ENCODE assay signal across 9 mouse cellular contexts in the genomic region with DNA sequence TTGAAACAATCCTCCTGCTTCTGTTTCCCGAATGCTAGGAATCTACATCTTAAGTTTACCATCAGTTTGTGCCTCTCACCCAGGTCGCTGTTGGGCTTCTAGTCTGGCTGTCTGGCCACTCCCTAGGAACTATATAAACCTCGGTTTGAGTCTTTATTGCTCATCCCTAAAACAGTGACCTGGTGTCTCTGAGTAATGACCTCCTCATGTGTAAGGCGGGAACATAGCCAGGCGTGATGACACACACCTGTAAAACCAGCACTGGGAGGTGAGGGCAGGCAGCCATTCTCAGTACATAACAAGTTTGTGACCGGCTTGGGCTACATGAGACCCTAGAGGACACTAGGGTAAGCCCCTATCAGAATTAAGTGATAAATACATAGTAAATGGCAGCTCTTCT. TPM values are rescaled to one million over a fixed set of nuclear protein-coding genes. Genes with fewer than 3 reads are reported as not detected.
DNase-seq lines count a peak whose midpoint lies in the region; ATAC-seq and TF ChIP-seq lines count a peak whose summit lies in the region.
"Had no signal": no experiment of that assay in that cellular context is flagged by ENCODE, and none has a peak within 500 bp of the region (broad histone marks: within the 10 kb centered on the region; RNA-seq: fewer than 3 reads in every experiment).

No protein-coding gene starts in this region.

- H3K4me3 ChIP-seq in gastrocnemius, adult 2 months = peak overlapping the region; percentile 93; the same call in 1 of the 2 replicates
- no peak overlapping the region for H3K4me3 ChIP-seq in forebrain, embryonic 12.5 days (replicated peaks)
- peak overlapping the region; percentile 86 for H3K4me3 ChIP-seq in liver, embryonic 13.5 days (replicated peaks)

- H3K9me3 ChIP-seq in forebrain, embryonic 12.5 days = no peaks in the 10 kb centered on the region
- no peaks in the 10 kb centered on the region for H3K9me3 ChIP-seq in liver, embryonic 13.5 days (replicated peaks)

- peaks cover 21% of the 10 kb centered on the region for H3K4me1 ChIP-seq in forebrain, embryonic 12.5 days
- H3K4me1 ChIP-seq in liver, embryonic 13.5 days (replicated peaks) = peaks cover 43% of the 10 kb centered on the region

- no peak for DNase-seq in gastrocnemius, adult 2 months
- no peak for DNase-seq in gastrocnemius, postnatal 36 days
- peak; percentile 58 for DNase-seq in 3T3-L1 (ENCODE audit: low read depth, low spot score)
- DNase-seq in liver, embryonic 13.5 days = no peak
- no peak for DNase-seq in right cerebral cortex, adult 18-20 months
- DNase-seq in layer of hippocampus, postnatal 36 days = no peak

- intact Hi-C loops in gastrocnemius, adult 2 months (cut with DNase I) = no loop called here
- intact Hi-C loops in gastrocnemius, postnatal 36 days (cut with DNase I) = loop anchor here (10.0 kb wide), 1 partner anchor 681 kb away; a partner anchor contains a TSS

- peaks cover 18% of the 10 kb centered on the region for H3K36me3 ChIP-seq in forebrain, embryonic 12.5 days (replicated peaks)
- H3K36me3 ChIP-seq in liver, embryonic 13.5 days = peaks cover 24% of the 10 kb centered on the region

- peak overlapping the region; percentile 74; the same call in 1 of the 2 replicates for H3K9ac ChIP-seq in forebrain, embryonic 12.5 days
- peak overlapping the region; percentile 90; the same call in 1 of the 2 replicates for H3K9ac ChIP-seq in liver, embryonic 13.5 days

- H3K4me2 ChIP-seq in forebrain, embryonic 12.5 days = peak overlapping the region; percentile 81
- peak overlapping the region; percentile 94 for H3K4me2 ChIP-seq in liver, embryonic 13.5 days

- no peak for TF ChIP-seq CTCF in gastrocnemius, adult 2 months (IDR thresholded peaks at IDR 0.05)

- H3K27me3 ChIP-seq in forebrain, embryonic 12.5 days = no peaks in the 10 kb centered on the region
- 0 out of 2 replicates have a peak, but pooled peaks cover 3% of the 10 kb centered on the region for H3K27me3 ChIP-seq in liver, embryonic 13.5 days

- no peak for ATAC-seq in forebrain, embryonic 12.5 days (ENCODE audit: low FRiP score)
- no peak for ATAC-seq in liver, embryonic 13.5 days (ENCODE audit: low read depth)
- no peak for ATAC-seq in CD4-positive, CD25-positive, alpha-beta regulatory T cell, adult 4 months

- peak overlapping the region; percentile 92 for H3K27ac ChIP-seq in gastrocnemius, adult 2 months
- no peak overlapping the region for H3K27ac ChIP-seq in forebrain, embryonic 12.5 days
- 0 out of 2 replicates have a peak overlapping the region, but pooled peaks have one; percentile 95 for H3K27ac ChIP-seq in liver, embryonic 13.5 days

- 72% methylated on average over 6 of the region's 6 CpGs for WGBS in forebrain, embryonic 12.5 days
- WGBS in liver, embryonic 13.5 days (ENCODE audit: insufficient replicate concordance) = 63% methylated on average over 6 of the region's 6 CpGs

RNA-seq across cellular contexts. Expression of a gene that starts 3.1 kb away (rescaled TPM):
- total RNA-seq in gastrocnemius, adult 2 months (2021) = 100 to 1,000 TPM; 178 to 186 TPM
- 100 to 1,000 TPM; 188 to 196 TPM for total RNA-seq in gastrocnemius, postnatal 36 days (2021)
- polyA plus RNA-seq in forebrain, embryonic 12.5 days (2016; fragmentation: Nextera tagmentation; extraction: Ambion mirVana) = 44.5 and 51.3 TPM in 2 replicates
- 39.0 and 40.8 TPM in 2 replicates for polyA plus RNA-seq in liver, embryonic 13.5 days (2015; fragmentation: Nextera tagmentation; extraction: Ambion mirVana)
- polyA plus RNA-seq in CD4-positive, CD25-positive, alpha-beta regulatory T cell, adult 4 months (2017; shearing (Covaris generic)) = 10 to 100 TPM; 49.8 to 68.7 TPM
- 100 to 1,000 TPM; 207 to 234 TPM for total RNA-seq in layer of hippocampus, postnatal 36 days (2021)

RNA-seq across cellular contexts. Expression of a gene that starts 11.5 kb away (rescaled TPM):
- 1,000 to 10,000 TPM in 1 of 2 experiments, 100 to 1,000 TPM in 1; 850 to 1,151 TPM for total RNA-seq in gastrocnemius, adult 2 months (2021)
- 1,000 to 10,000 TPM in 1 of 2 experiments, 100 to 1,000 TPM in 1; 976 to 1,017 TPM for total RNA-seq in gastrocnemius, postnatal 36 days (2021)
- polyA plus RNA-seq in forebrain, embryonic 12.5 days (2016; fragmentation: Nextera tagmentation; extraction: Ambion mirVana) = 3.0 and 3.7 TPM in 2 replicates
- 4.2 and 4.8 TPM in 2 replicates for polyA plus RNA-seq in liver, embryonic 13.5 days (2015; fragmentation: Nextera tagmentation; extraction: Ambion mirVana)
- polyA plus RNA-seq in CD4-positive, CD25-positive, alpha-beta regulatory T cell, adult 4 months (2017; shearing (Covaris generic)) = under 1 TPM in 1 of 2 experiments, not detected in 1; 0.90 TPM
- total RNA-seq in layer of hippocampus, postnatal 36 days (2021) = 1 to 10 TPM; 3.7 to 5.0 TPM
- total RNA-seq: granulocyte monocyte progenitor cell, adult 5-6 weeks had no signal

RNA-seq across cellular contexts. Expression of a gene that starts 25.9 kb away (rescaled TPM):
- 10 to 100 TPM; 28.5 to 32.5 TPM for total RNA-seq in gastrocnemius, adult 2 months (2021)
- 10 to 100 TPM; 19.2 to 23.6 TPM for total RNA-seq in gastrocnemius, postnatal 36 days (2021)
- polyA plus RNA-seq in forebrain, embryonic 12.5 days (2016; fragmentation: Nextera tagmentation; extraction: Ambion mirVana) = 23.6 and 25.8 TPM in 2 replicates
- 4.8 and 6.2 TPM in 2 replicates for polyA plus RNA-seq in liver, embryonic 13.5 days (2015; fragmentation: Nextera tagmentation; extraction: Ambion mirVana)
- 10 to 100 TPM; 19.5 to 22.3 TPM for polyA plus RNA-seq in CD4-positive, CD25-positive, alpha-beta regulatory T cell, adult 4 months (2017; shearing (Covaris generic))
- total RNA-seq in layer of hippocampus, postnatal 36 days (2021) = 10 to 100 TPM; 53.8 to 54.8 TPM

RNA-seq across cellular contexts. Expression of a gene that starts 36.3 kb away (rescaled TPM):
- 10 to 100 TPM; 62.1 to 68.0 TPM for total RNA-seq in gastrocnemius, adult 2 months (2021)
- 10 to 100 TPM; 53.9 to 58.8 TPM for total RNA-seq in gastrocnemius, postnatal 36 days (2021)
- polyA plus RNA-seq in forebrain, embryonic 12.5 days (2016; fragmentation: Nextera tagmentation; extraction: Ambion mirVana) = 164 TPM in 2 replicates
- polyA plus RNA-seq in liver, embryonic 13.5 days (2015; fragmentation: Nextera tagmentation; extraction: Ambion mirVana) = 67.1 and 70.0 TPM in 2 replicates
- polyA plus RNA-seq in CD4-positive, CD25-positive, alpha-beta regulatory T cell, adult 4 months (2017; shearing (Covaris generic)) = 10 to 100 TPM; 50.3 to 54.3 TPM
- 10 to 100 TPM; 53.1 to 65.2 TPM for total RNA-seq in layer of hippocampus, postnatal 36 days (2021)

RNA-seq across cellular contexts. Expression of a gene that starts 36.6 kb away (rescaled TPM):
- 10 to 100 TPM; 29.8 to 31.5 TPM for total RNA-seq in gastrocnemius, adult 2 months (2021)
- total RNA-seq in gastrocnemius, postnatal 36 days (2021) = 10 to 100 TPM; 29.9 to 30.0 TPM
- 245 and 256 TPM in 2 replicates for polyA plus RNA-seq in forebrain, embryonic 12.5 days (2016; fragmentation: Nextera tagmentation; extraction: Ambion mirVana)
- 62.1 and 63.7 TPM in 2 replicates for polyA plus RNA-seq in liver, embryonic 13.5 days (2015; fragmentation: Nextera tagmentation; extraction: Ambion mirVana)
- 100 to 1,000 TPM in 1 of 2 experiments, 10 to 100 TPM in 1; 96.7 to 104 TPM for polyA plus RNA-seq in CD4-positive, CD25-positive, alpha-beta regulatory T cell, adult 4 months (2017; shearing (Covaris generic))
- 100 to 1,000 TPM; 118 to 127 TPM for total RNA-seq in layer of hippocampus, postnatal 36 days (2021)

Comparison
In these comparisons a context has a peak if more than half of its experiments do, and no peak if none do; other contexts are left out.
1. RNA of a gene that starts 11.5 kb away (total RNA-seq): 850 to 1,151 TPM in gastrocnemius, adult 2 months and 976 to 1,017 TPM in gastrocnemius, postnatal 36 days; 3.7 to 5.0 TPM in layer of hippocampus, postnatal 36 days; every median in the first group is over 100 times any median in the second.